Mouse (Mus musculus) hindbrain, embryonic 15.5 days (tissue): ENCODE measurements at regions not wholly inside any gene's neighbourhood (a gene's known extent, or its start where the extent isn't known, plus 50 kb on each side); places are given as distances from the start of the nearest gene placed in this dataset.

Experiments used
- ATAC-seq: fragments of 200-750 bp; cut with Nextera tagmentation; 2 replicates; pipeline ENCODE4 v1.8.0; 2017; ENCODE audit warnings: low read depth, moderate number of reproducible peaks, moderate TSS enrichment; ENCODE audit not compliant: low FRiP score
- H3K27ac ChIP-seq: fragments of 300-500 bp; sonication (generic); replicated peaks from 2 replicates; pipeline ENCODE4 v1.5.1; 2015; ENCODE audit warnings: mild to moderate bottlenecking, inconsistent platforms
- H3K27me3 ChIP-seq: fragments of 300-500 bp; sonication (generic); 2 replicates; pipeline ENCODE4 v1.6.1; 2015; ENCODE audit warnings: control low read depth, inconsistent platforms
- H3K36me3 ChIP-seq: fragments of 300-500 bp; sonication (generic); 2 replicates; pipeline ENCODE4 v1.6.1; 2015; ENCODE audit warnings: control low read depth, inconsistent platforms
- H3K4me1 ChIP-seq: fragments of 300-500 bp; sonication (generic); replicated peaks from 2 replicates; pipeline ENCODE4 v1.6.1; 2015; ENCODE audit warnings: control low read depth, inconsistent platforms
- H3K4me2 ChIP-seq: fragments of 300-500 bp; sonication (generic); 2 replicates; pipeline ENCODE4 v1.6.1; 2015; ENCODE audit warnings: moderate library complexity, mild to moderate bottlenecking, inconsistent platforms
- H3K4me3 ChIP-seq: fragments of 300-500 bp; sonication (generic); 2 replicates; pipeline ENCODE4 v1.5.1; 2015; ENCODE audit warnings: mild to moderate bottlenecking, inconsistent platforms
- H3K9ac ChIP-seq: fragments of 300-500 bp; sonication (generic); 2 replicates; pipeline ENCODE4 v1.6.1; 2015; ENCODE audit warnings: inconsistent platforms
- H3K9me3 ChIP-seq: fragments of 300-500 bp; sonication (generic); 2 replicates; pipeline ENCODE4 v1.6.1; 2016; ENCODE audit warnings: control low read depth, inconsistent platforms
- WGBS: fragments of 180-500 bp; shearing (Covaris S2); methylation state at CpG from one replicate; pipeline ENCODE4 v1.1.7; 2015; 5-methylcytosine and 5-hydroxymethylcytosine counted together

GRCm38 (mm10) chr16:7637993-7638392 is 786.9 kb downstream of the Tmem114 start:
- Histone ChIP-seq H3K27ac (0 out of 2 replicates have a peak overlapping the region, but pooled peaks have one; percentile 42), H3K4me3 (no peak overlapping the region), H3K36me3 (no peaks in the 10 kb centered on the region), H3K4me1 (peaks cover 28% of the 10 kb centered on the region), H3K27me3 (no peaks in the 10 kb centered on the region), H3K4me2 (no peak overlapping the region), H3K9me3 (no peaks in the 10 kb centered on the region), H3K9ac (no peak overlapping the region)
- no peak for ATAC-seq

GRCm38 (mm10) chr16:7637121-7637700 is 787.7 kb downstream of the Tmem114 start:
- ATAC-seq: no peak
- 21% methylated on average over 5 of the region's 5 CpGs for WGBS
- peak overlapping the region; percentile 42; the same call in 1 of the 2 replicates for H3K27ac ChIP-seq

DNA sequence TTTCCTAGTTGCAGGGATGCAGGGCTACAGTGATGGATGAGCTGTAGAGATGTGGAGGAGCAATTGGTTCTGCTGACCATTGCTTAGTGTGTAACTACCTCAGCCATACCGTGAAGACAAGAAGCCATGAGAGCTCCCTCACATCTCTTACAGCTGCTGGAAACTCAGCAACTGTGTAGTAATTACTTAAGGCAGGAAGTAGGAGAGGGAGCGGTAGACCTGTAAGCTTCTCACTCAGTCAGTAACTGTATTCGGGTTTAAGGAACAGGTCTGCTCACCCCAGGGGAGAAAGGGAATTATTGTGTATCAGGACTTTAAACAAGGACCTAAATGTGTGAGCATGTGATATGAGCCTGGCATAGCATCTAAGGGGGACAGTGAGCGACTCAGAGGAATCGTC is 788.6 kb downstream of the Tmem114 start:
- H3K27ac ChIP-seq: no peak overlapping the region
- H3K27me3 ChIP-seq: no peaks in the 10 kb centered on the region
- no peaks in the 10 kb centered on the region for H3K36me3 ChIP-seq
- no peak for ATAC-seq
- no peak overlapping the region for H3K4me2 ChIP-seq
- H3K9me3 ChIP-seq: no peaks in the 10 kb centered on the region
- H3K9ac ChIP-seq: no peak overlapping the region
- 54% methylated on average over 5 of the region's 5 CpGs for WGBS
- H3K4me1 ChIP-seq: peaks cover 34% of the 10 kb centered on the region
- H3K4me3 ChIP-seq: no peak overlapping the region

More at GRCm38 (mm10) chr16:7637121-7637700, 787.7 kb downstream of the Tmem114 start:
- Histone ChIP-seq H3K4me1 (peaks cover 32% of the 10 kb centered on the region), H3K4me3 (no peak overlapping the region), H3K27me3 (no peaks in the 10 kb centered on the region), H3K9me3 (no peaks in the 10 kb centered on the region), H3K9ac (no peak overlapping the region), H3K36me3 (no peaks in the 10 kb centered on the region), H3K4me2 (no peak overlapping the region)

GRCm38 (mm10) chr16:7632474-7632873 is 792.5 kb downstream of the Tmem114 start:
- Histone ChIP-seq H3K4me2 (no peak overlapping the region), H3K4me1 (peaks cover 13% of the 10 kb centered on the region), H3K9me3 (no peaks in the 10 kb centered on the region), H3K36me3 (no peaks in the 10 kb centered on the region), H3K4me3 (no peak overlapping the region), H3K9ac (no peak overlapping the region), H3K27ac (no peak overlapping the region), H3K27me3 (no peaks in the 10 kb centered on the region)
- no peak for ATAC-seq
- 9% methylated on average over 5 of the region's 5 CpGs for WGBS

GRCm38 (mm10) chr16:7628351-7628750 is 796.6 kb downstream of the Tmem114 start:
- Histone ChIP-seq H3K4me1 (peaks cover 6% of the 10 kb centered on the region; the same call in 1 of the 2 replicates), H3K36me3 (no peaks in the 10 kb centered on the region), H3K9me3 (no peaks in the 10 kb centered on the region), H3K9ac (no peak overlapping the region), H3K27me3 (no peaks in the 10 kb centered on the region), H3K27ac (no peak overlapping the region), H3K4me3 (no peak overlapping the region), H3K4me2 (no peak overlapping the region)
- no peak for ATAC-seq
- 75% methylated on average over 8 of the region's 8 CpGs for WGBS

DNA sequence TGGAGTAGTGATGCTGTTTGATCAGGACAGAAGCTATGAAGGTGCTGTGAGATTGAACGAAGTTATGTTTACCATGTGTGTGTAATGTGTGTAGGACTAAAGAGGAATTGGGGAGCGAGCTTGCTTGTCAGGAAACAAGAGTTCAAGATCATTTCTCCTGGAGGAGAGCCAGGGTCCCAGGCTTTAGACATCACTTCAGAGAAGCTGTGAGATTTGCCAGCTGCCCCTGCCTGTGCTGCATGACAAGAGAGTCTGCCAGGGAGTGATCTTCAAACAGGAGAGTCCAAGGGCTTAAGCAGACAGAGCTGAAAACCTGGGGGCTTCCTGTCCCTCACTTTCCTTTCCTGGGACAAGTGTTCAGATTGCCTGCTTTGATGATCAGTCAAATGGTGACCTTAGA is 818.3 kb downstream of the Tmem114 start:
- Histone ChIP-seq H3K4me3 (no peak overlapping the region), H3K9ac (no peak overlapping the region), H3K4me2 (no peak overlapping the region), H3K4me1 (no peaks in the 10 kb centered on the region), H3K9me3 (no peaks in the 10 kb centered on the region), H3K27ac (no peak overlapping the region), H3K36me3 (no peaks in the 10 kb centered on the region), H3K27me3 (no peaks in the 10 kb centered on the region)
- WGBS: 70% methylated on average over 2 of the region's 2 CpGs
- no peak for ATAC-seq

GRCm38 (mm10) chr16:7602428-7602827 is 822.5 kb downstream of the Tmem114 start:
- ATAC-seq: no peak
- WGBS: 29% methylated on average over 1 of the region's 1 CpGs
- no peak overlapping the region for H3K4me2 ChIP-seq

GRCm38 (mm10) chr16:7574879-7575278 is 850.1 kb downstream of the Tmem114 start:
- no peaks in the 10 kb centered on the region for H3K27me3 ChIP-seq
- no peak overlapping the region for H3K4me2 ChIP-seq
- WGBS: 33% methylated on average over 3 of the region's 3 CpGs
- no peaks in the 10 kb centered on the region for H3K9me3 ChIP-seq
- no peak overlapping the region for H3K9ac ChIP-seq
- ATAC-seq: no peak
- peaks cover 6% of the 10 kb centered on the region for H3K4me1 ChIP-seq
- H3K4me3 ChIP-seq: no peak overlapping the region
- H3K36me3 ChIP-seq: no peaks in the 10 kb centered on the region
- no peak overlapping the region for H3K27ac ChIP-seq

More at GRCm38 (mm10) chr16:7602428-7602827, 822.5 kb downstream of the Tmem114 start:
- no peak overlapping the region for H3K9ac ChIP-seq
- no peak overlapping the region for H3K27ac ChIP-seq
- no peak overlapping the region for H3K4me3 ChIP-seq
- no peaks in the 10 kb centered on the region for H3K36me3 ChIP-seq
- no peaks in the 10 kb centered on the region for H3K27me3 ChIP-seq
- no peaks in the 10 kb centered on the region for H3K9me3 ChIP-seq
- no peaks in the 10 kb centered on the region for H3K4me1 ChIP-seq

- no peaks in the 10 kb centered on the region for H3K4me1 ChIP-seq
- no peak overlapping the region for H3K4me2 ChIP-seq
- no peak overlapping the region for H3K27ac ChIP-seq
- 71% methylated on average over 2 of the region's 2 CpGs for WGBS
- no peak overlapping the region for H3K4me3 ChIP-seq
- H3K27me3 ChIP-seq: no peaks in the 10 kb centered on the region
- no peaks in the 10 kb centered on the region for H3K36me3 ChIP-seq
- ATAC-seq: no peak
- no peaks in the 10 kb centered on the region for H3K9me3 ChIP-seq
- H3K9ac ChIP-seq: no peak overlapping the region
These were observed 864.1 kb downstream of the Tmem114 start for GRCm38 (mm10) chr16:7560841-7561240.

DNA sequence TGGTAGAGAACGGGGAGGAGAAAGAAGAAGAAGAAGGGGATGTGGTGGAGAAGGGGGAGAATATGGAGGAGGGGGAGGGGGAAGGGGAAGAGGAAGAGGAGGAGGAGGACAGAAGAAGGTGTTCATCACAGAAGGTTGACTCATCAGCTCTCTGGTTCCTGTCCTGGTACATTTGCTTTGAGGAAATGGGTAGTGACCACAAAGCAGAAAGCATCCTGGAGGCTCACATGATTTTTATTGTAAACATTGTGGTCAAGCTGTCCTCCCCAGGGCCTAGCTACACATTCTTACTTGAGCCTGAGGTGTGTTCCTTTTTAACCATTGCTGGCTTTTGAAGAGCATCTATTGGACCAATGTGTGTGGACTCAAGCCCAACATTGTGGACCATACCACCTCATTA is 865.8 kb downstream of the Tmem114 start:
- Histone ChIP-seq H3K4me3 (no peak overlapping the region), H3K36me3 (no peaks in the 10 kb centered on the region), H3K4me1 (no peaks in the 10 kb centered on the region), H3K27me3 (no peaks in the 10 kb centered on the region), H3K9me3 (no peaks in the 10 kb centered on the region), H3K4me2 (no peak overlapping the region), H3K27ac (no peak overlapping the region), H3K9ac (no peak overlapping the region)
- WGBS: 90% methylated on average over 1 of the region's 1 CpGs
- no peak for ATAC-seq

DNA sequence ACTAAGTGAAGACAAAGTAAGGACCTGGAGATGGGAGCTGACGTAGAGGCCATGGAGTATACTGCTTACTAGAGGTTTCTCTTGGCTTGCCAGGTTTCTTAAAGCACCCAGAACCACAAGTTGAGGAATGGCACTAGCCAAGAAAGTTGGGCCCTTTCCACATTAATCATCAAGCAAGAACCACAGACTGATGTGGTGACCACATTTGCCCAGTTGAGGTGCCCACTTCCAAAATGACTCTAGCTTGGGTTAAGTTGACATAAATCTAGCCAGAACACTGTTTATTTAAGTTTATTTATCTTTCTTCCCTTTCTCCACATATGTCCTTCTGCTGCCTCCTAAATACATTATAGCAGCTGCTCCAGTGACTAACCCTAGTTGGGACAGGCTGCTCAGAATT is 866.3 kb downstream of the Tmem114 start:
- Histone ChIP-seq H3K36me3 (no peaks in the 10 kb centered on the region), H3K27ac (no peak overlapping the region), H3K27me3 (no peaks in the 10 kb centered on the region), H3K4me3 (no peak overlapping the region), H3K9ac (no peak overlapping the region), H3K4me2 (no peak overlapping the region), H3K9me3 (no peaks in the 10 kb centered on the region), H3K4me1 (no peaks in the 10 kb centered on the region)
- WGBS: 88% methylated on average over 1 of the region's 1 CpGs
- no peak for ATAC-seq

DNA sequence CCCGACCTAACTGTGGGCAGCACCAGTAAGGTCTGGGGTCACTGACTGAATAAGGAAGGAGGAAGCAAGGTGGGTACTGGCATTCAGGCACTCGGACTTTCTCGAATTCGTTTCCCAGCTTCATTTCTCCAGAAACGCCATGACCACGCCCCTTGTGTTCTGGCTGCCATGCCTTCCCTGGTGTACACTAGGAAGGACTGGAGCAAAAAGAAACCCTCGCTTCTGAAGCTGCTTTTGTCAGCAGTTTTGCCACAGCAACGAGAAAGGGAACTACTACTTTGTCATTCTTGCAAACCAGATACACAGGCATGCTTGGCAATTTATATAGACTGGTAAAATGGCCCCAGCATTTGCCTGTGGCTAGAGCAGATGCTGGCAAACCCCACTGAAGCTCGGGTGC is 869.0 kb downstream of the Tmem114 start:
- WGBS: 87% methylated on average over 9 of the region's 9 CpGs
- Histone ChIP-seq H3K27me3 (no peaks in the 10 kb centered on the region), H3K36me3 (no peaks in the 10 kb centered on the region), H3K4me3 (no peak overlapping the region), H3K27ac (no peak overlapping the region), H3K9me3 (no peaks in the 10 kb centered on the region), H3K4me1 (no peaks in the 10 kb centered on the region), H3K9ac (no peak overlapping the region), H3K4me2 (no peak overlapping the region)
- ATAC-seq: no peak

DNA sequence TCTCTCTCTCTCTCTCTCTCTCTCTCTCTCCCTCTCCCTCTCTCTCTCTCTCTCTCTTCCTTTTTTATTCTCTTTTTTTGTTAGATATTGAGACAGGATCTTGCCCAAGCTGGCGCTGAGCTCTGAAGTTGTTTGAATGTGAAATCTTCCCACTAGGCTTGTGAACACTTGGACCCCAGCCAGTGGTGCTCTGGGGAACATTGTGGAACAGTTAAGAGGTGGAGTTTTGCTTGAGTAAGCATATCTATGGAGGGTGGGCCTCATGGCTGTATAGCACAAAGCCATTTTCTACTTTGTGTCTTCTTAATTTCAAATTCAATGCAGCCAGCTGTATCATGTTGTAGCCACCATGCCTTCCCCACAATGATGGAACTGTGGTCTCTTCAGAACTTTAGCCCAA is 875.4 kb downstream of the Tmem114 start:
- no peak overlapping the region for H3K9ac ChIP-seq
- no peak overlapping the region for H3K4me2 ChIP-seq
- H3K36me3 ChIP-seq: no peaks in the 10 kb centered on the region
- no peak overlapping the region for H3K27ac ChIP-seq
- no peaks in the 10 kb centered on the region for H3K4me1 ChIP-seq
- no peak for ATAC-seq
- no peaks in the 10 kb centered on the region for H3K27me3 ChIP-seq
- H3K9me3 ChIP-seq: no peaks in the 10 kb centered on the region
- 48% methylated on average over 1 of the region's 1 CpGs for WGBS
- H3K4me3 ChIP-seq: no peak overlapping the region
